Mouse (Mus musculus) cortical plate, adult 2 months (tissue): ENCODE data around the gene Tmem175.

ENCODE experiments used
- CTCF ChIP-seq: fragments of 200-500 bp; IDR thresholded peaks from 2 replicates; pipeline ENCODE4 v1.5.1; 2011; ENCODE audit warnings: mild to moderate bottlenecking, control low read depth, low read length; ENCODE audit not compliant: insufficient read depth; ENCODE audit errors: extremely low read depth
- POLR2A ChIP-seq: fragments of 200-500 bp; IDR thresholded peaks from 2 replicates; pipeline ENCODE4 v1.6.1; 2011; ENCODE audit warnings: mild to moderate bottlenecking, low read length, control low read depth; ENCODE audit not compliant: insufficient read depth; ENCODE audit errors: extremely low read depth

DNA sequence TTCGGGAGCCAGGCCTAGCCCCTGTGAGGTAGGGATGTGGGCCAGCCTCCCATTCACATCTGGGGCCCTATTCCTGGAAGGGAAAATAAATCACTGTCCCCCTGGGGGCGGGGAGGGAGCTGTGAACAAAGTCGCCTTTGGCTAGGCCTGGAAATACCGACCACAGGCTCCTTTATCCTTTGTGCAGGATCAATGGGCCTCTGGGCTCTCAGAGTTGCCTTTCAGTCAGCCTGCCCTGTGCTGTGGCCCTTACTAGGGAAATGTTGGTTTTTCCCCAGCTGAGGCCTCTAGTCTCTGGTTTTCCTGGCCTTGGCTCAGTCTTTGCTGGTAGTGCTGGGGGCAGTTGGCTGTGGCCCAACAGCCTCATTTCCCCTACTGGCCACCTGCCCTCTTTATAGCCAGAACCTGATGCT is 67.8 kb downstream of the Tmem175 start:
- TF ChIP-seq CTCF: no peak
- no peak for TF ChIP-seq POLR2A
